Mouse (Mus musculus) kidney, adult 10 weeks (tissue): ENCODE results near the gene Parvb. TPM values are rescaled to one million over a fixed set of nuclear protein-coding genes. Genes with fewer than 3 reads are reported as not detected.

Experiments
- polyA plus RNA-seq: library from polyadenylated mRNA; stranded (reverse); fragments of 350-450 nt; fragmentation: Illumina TruSeq; extraction: RNeasy Lipid Tissue Mini Kit (QIAGEN cat#74804); gene quantifications from one replicate; pipeline ENCODE4 v1.2.3, GENCODE M21; 2014; ENCODE audit warnings: low read depth, low replicate concordance

Parvb gene
- 1.4 TPM for polyA plus RNA-seq

GRCm38 (mm10) chr15:84231721-84232561, at the start of gene Parvb:
Gene Parvb, plus strand, starts transcription at chr15:84232043.

GRCm38 (mm10) chr15:84192058-84192791, 39.6 kb upstream of the Parvb start, which contains the start of gene Samm50:
Gene Samm50, plus strand, starts transcription at chr15:84192241.

GRCm38 (mm10) chr15:84323966-84324869, 92.4 kb downstream of the Parvb start, which contains the start of gene Parvg:
Gene Parvg, plus strand, starts transcription at chr15:84324026.

Other genes starting within 250 kb of the Parvb start
- gene Efcab6, start 166.7 kb upstream of the Parvb start, polyA plus RNA-seq, result not detected
- gene Sult4a1, start 126.3 kb upstream of the Parvb start, polyA plus RNA-seq, result not detected
- gene Pnpla5, start 108.9 kb upstream of the Parvb start, polyA plus RNA-seq, result not detected
- not detected for gene Pnpla3, start 64.2 kb upstream of the Parvb start, polyA plus RNA-seq
- 72.2 TPM for gene Samm50, start 39.8 kb upstream of the Parvb start, polyA plus RNA-seq
- gene Parvg, start 92.0 kb downstream of the Parvb start, polyA plus RNA-seq, result not detected
- 0.28 TPM for gene Shisal1, start 215.1 kb downstream of the Parvb start, polyA plus RNA-seq